21 mouse cellular contexts compared by ENCODE assay signal in genomic region chr6:39681795-39682194, GRCm38 (mm10).
"Had no signal": no experiment of that assay in that cellular context is flagged by ENCODE, and none has a peak within 500 bp of the region (broad histone marks: within the 10 kb centered on the region; RNA-seq: fewer than 3 reads in every experiment).

No protein-coding gene starts in this region.

- H3K4me1 ChIP-seq: liver, embryonic 15.5 days; lung, embryonic 15.5 days; neural tube, embryonic 13.5 days; neural tube, embryonic 15.5 days; stomach, embryonic 15.5 days had no signal

- H3K27me3 ChIP-seq: liver, embryonic 15.5 days; lung, embryonic 15.5 days; midbrain, embryonic 13.5 days; neural tube, embryonic 13.5 days; neural tube, embryonic 15.5 days; stomach, embryonic 15.5 days had no signal

- H3K9ac ChIP-seq: liver, embryonic 15.5 days; liver, postnatal 0 days; lung, embryonic 15.5 days; midbrain, embryonic 13.5 days; neural tube, embryonic 13.5 days; neural tube, embryonic 15.5 days; stomach, embryonic 15.5 days had no signal

- H3K27ac ChIP-seq: liver, embryonic 15.5 days; lung, embryonic 15.5 days; midbrain, embryonic 10.5 days; midbrain, embryonic 13.5 days; neural tube, embryonic 13.5 days; neural tube, embryonic 15.5 days; stomach, embryonic 15.5 days; stomach, postnatal 0 days had no signal

- H3K9me3 ChIP-seq: liver, embryonic 15.5 days; lung, embryonic 15.5 days; midbrain, embryonic 13.5 days; neural tube, embryonic 13.5 days; neural tube, embryonic 15.5 days; stomach, embryonic 15.5 days had no signal

- DNase-seq: liver, postnatal 0 days; lung, adult 2 months; lung, postnatal 14 days; lung, postnatal 36 days; retina, postnatal 1 day; right cerebral cortex, adult 18-20 months; right cerebral cortex, postnatal 25 days; right cerebral cortex, postnatal 4 days; spleen, adult 18-20 months; thymus, adult 2 months; thymus, postnatal 25 days; thymus, postnatal 4 days had no signal

- H3K4me3 ChIP-seq: liver, embryonic 15.5 days; lung, embryonic 15.5 days; midbrain, embryonic 10.5 days; midbrain, embryonic 13.5 days; myocyte; neural tube, embryonic 13.5 days; neural tube, embryonic 15.5 days; stomach, embryonic 15.5 days had no signal

- H3K4me2 ChIP-seq: liver, embryonic 15.5 days; lung, embryonic 15.5 days; midbrain, embryonic 13.5 days; neural tube, embryonic 13.5 days; neural tube, embryonic 15.5 days; stomach, embryonic 15.5 days had no signal
